In the genomic region with DNA sequence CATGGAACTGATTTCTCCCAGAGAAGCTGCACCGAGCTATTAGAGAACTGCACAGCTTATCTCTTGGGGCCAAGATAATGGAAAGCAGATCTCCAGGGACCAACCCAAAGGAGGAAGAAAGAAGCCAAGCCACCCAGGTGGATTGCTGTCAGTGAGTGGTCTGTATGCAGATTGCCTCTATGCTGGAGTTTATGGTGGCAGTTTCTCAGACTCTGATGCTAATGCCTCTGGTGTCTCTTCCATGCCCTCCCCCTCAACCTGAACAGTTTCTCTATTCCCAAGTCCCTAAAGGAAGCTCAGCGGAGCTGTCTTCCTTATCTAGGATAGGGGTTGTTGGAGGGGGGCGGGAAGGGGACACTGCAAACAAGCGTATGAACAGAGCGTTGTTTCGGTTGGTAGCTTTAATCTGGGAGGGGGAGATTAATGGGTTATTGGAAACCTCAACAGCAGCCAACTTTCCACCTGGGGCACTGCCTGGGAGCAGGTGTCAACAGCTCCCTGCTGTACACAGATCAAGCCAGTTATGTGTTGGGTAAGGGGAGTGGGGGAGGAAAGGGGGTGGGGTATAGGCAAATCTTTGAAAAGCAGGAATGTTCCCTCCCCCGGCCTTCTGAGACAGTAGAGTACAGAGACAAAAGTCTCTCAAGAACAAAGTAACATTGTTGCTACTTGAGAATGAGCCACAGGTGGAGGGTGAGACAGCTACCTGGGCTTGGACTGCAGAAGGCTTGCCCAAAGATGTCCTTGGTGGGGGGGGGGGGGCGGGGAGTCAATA, we compare ENCODE assay signal across 19 mouse cellular contexts. TPM values are rescaled to one million over a fixed set of nuclear protein-coding genes. Genes with fewer than 3 reads are reported as not detected.
"Had no signal": no experiment of that assay in that cellular context is flagged by ENCODE, and none has a peak within 500 bp of the region (broad histone marks: within the 10 kb centered on the region; RNA-seq: fewer than 3 reads in every experiment).

No protein-coding gene starts in this region.

- H3K9me3 ChIP-seq: intestine, embryonic 15.5 days; limb, embryonic 13.5 days; midbrain, embryonic 15.5 days had no signal

- H3K9ac ChIP-seq: intestine, embryonic 15.5 days; limb, embryonic 13.5 days; liver, embryonic 14.5 days; midbrain, embryonic 15.5 days had no signal

- H3K4me3 ChIP-seq: intestine, embryonic 15.5 days; limb, embryonic 13.5 days; midbrain, embryonic 15.5 days had no signal

- H3K4me2 ChIP-seq: intestine, embryonic 15.5 days; limb, embryonic 13.5 days; midbrain, embryonic 15.5 days had no signal

- ATAC-seq: intestine, embryonic 15.5 days; midbrain, embryonic 15.5 days had no signal

- H3K36me3 ChIP-seq: intestine, embryonic 15.5 days; limb, embryonic 13.5 days; midbrain, embryonic 15.5 days had no signal

- DNase-seq: kidney, adult 18-20 months; kidney, postnatal 10 days; left cerebral cortex, postnatal 4 days; lung, adult 18-20 months; right cerebral cortex, adult 18-20 months; right cerebral cortex, postnatal 25 days; thymus, adult 18-20 months; thymus, postnatal 14 days had no signal

- H3K27ac ChIP-seq: intestine, embryonic 15.5 days; limb, embryonic 13.5 days; liver, embryonic 14.5 days; midbrain, embryonic 15.5 days had no signal

RNA-seq across cellular contexts. Expression of gene Neurog3, which starts 3.0 kb away (rescaled TPM):
- total RNA-seq: layer of hippocampus, adult 8-10 months; layer of hippocampus, postnatal 14 days; left cerebral cortex, postnatal 10 days; left cerebral cortex, postnatal 4 days; liver, adult 2 months; megakaryocyte progenitor cell, adult 5-6 weeks had no signal
- polyA plus RNA-seq: kidney, embryonic 14.5 days; limb, embryonic 13.5 days; liver, adult 2 months; lung, embryonic 16.5 days had no signal

RNA-seq across cellular contexts. Expression of gene Fam241b, which starts 7.8 kb away (rescaled TPM):
- total RNA-seq: megakaryocyte progenitor cell, adult 5-6 weeks had no signal
